Mouse (Mus musculus): ENCODE measurements at regions not wholly inside any gene's neighbourhood (a gene's known extent, or its start where the extent isn't known, plus 50 kb on each side); places are given as distances from the start of the nearest gene placed in this dataset.
"Not testable (repeated sequence)": the region's sequence is repeated elsewhere in the genome, so short reads cannot be mapped to it uniquely, and the experiment has no call there.

DNA sequence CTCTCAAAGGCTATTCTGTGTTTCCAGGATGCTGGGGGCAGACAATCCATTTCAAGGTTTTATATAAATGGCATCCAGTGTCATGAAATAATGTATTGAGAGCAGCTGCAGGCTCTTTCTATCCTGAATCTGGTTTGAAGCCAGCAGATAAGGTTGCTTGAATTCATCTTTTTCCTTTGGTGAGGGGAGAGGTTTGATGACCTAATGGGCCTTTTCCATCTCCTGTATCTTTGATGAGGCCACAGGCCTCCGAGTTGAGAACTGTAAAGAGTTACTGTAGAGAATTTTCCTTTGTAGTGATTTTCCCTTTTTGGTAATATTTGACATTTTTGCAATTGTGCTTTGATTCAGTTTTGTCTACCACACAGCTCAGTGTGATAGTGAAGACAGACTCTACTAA is 458.8 kb upstream of the 1700008P02Rik start:
- no peak for DNase-seq

DNA sequence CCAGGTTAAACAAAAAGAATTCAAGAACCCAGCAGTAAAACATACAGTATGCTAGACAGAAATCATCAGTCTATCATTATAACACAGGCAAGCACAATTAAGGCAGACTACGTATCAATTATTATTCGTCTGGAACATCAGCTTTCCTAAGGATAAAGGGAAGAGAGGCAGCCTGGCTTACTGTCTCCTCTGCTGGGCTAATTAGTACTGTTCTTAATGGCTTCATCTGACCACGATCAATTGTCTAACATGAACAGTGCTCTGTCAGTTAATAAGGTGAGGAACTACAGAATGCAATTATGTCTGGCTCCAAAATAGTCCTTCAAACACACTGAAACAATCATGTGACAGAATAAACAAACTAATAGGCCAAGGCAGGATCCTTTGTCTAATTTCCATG is 456.6 kb upstream of the 1700008P02Rik start:
- no peak for DNase-seq

DNA sequence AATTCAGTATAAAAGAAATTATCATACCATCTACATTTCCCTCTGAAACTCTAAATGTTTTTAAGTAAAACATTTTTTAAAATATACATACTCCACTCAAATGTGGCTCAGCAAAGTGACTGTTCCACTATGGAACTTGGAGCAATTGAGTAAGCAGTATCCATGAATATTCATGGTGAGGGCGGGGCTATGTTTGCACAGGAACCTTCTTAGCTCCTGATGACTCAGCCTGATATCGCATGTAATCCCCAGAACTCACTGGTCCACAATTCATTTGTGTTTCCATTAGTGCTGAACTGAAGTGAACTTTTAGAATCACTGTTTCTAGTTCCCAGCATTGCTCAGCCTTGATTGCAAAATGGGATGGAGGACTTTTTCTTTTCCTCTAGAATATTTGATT is 454.2 kb upstream of the 1700008P02Rik start:
- no peak for DNase-seq

DNA sequence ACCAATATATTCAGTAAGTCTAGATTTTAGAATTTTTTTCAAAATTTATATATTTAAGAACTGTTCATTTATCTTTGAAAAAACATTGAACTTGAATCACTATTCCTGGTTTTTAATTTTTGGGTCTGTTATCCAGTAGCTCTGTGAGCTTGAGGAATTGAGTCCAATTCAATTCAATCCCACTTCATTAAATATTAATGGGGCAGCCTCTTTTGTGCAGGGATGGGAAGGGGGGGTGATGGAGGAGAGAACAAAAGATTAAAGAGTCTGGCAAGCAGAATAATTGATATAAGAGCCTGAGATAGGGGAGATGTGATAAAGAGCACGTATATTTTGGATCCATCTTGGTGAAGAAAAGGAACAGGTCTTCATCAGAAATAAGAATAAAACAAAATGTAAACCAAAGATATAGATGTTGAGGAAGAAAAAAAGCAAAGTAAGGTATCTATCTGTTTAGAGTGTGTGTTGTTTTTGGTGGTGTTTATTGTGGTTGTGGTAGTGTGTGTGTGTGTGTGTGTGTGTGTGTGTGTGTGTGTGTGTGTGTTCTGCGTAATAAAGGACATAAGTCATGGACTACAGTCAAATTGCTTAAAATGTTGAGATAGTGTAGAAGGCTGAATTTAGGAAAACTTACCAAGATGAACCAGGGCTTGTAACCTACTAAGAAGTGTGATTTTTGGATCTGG is 421.3 kb upstream of the 1700008P02Rik start:
- DNase-seq, result no peak

DNA sequence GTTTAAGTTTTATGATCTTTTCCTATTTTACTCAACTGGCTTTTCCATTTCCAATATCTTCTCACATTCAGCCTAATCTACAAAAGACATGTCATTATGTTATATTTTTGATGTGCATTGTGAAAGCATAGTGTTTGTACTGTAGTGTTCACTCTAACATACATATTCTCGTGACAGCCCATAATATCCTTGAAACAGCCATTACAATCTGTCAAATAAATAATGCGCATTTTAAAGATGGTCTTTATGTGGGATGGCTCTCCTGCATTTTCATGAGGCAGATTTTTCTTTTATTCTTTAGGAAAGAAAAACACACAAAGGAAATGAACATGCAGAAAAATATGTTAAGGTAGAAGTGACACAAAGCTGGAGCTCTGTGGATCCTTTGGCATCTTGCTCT is 415.6 kb upstream of the 1700008P02Rik start:
- DNase-seq, result no peak

DNA sequence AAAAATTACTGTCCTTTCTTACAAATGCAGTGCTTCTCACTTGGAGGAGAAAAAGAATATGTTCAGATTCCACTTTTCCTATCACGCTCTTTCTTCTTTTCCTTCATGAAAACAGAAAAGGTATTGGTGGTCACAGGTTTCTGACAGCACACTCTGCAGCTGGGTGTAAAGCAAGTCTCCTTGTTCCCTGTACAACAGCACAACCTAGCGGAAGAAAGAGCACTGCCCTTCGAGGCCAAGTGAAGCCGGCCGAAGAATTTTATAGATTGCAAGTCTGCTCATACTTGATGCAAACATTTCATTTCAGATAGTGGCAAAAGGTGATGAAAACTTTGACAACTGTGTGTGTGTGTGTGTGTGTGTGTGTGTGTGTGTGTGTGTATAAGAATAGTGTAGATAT is 407.6 kb upstream of the 1700008P02Rik start:
- DNase-seq, result peak in 1 of 2 experiments; percentile 9

DNA sequence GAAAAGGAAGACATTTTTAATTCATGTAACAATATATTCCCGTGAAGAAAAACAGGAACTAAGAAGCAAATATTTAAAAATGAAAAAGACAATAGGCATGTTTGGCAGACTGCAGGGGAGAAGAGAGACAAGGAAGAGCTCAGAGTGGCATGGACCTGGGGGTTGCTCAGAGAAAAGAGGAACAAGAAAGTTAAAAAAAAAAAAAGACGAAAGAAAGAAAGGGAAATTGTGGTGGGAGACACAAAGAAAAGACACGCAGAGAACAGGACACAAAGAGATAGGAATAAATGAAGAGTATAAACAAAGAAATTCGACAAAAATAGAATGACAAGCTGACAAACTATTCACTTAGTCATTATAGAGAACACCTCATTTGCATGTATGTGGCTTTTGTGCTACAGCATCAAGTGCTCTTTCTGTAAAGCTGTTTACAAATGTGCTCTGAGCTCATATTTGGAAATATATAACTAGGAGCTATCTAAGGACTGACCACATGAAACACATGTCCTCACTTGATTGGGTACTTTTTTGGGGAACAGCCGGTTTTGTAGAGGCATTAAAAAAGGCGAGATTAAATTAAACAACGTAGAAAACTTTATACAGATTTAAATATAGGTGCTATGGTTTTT is 394.2 kb upstream of the 1700008P02Rik start:
- DNase-seq, result no peak

GRCm38 (mm10) chr3:7013516-7013915 is 393.3 kb upstream of the 1700008P02Rik start:
- no peak for DNase-seq

DNA sequence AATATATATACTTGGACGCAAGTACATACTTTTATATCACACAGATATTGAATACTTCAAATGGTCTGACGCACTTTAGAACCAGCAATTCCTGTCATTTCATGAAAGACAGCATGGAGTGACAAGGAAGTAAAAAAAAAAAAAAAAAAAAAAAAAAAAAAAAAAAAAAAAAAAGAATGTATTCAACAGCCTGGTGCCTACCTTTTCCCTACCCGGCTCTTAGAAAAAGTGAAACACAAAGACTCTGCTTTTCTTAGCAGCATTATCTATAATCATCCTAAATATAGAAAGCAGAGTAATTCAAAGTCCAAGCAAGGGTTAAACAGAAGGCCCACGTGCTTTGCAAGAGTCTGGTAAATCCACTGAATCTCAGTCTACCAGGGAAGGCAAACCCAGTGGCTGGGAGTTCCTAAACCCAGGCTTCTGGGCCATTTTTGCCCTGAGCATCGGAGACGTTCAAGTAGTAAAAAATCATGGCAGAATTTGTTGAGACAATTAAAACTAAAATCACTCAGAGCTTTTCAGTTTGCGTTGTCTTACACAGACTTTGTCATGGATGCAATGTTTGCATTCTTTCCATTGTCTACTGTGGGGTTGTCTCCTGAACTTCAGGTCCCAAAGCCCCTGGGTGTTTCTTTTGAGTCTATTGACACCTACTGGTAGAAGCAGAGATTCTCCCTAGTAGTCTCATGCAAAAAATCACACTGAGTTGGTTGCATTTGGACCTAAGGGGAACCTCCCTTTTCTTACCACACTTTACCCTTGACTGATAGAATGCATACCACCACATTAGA is 390.2 kb upstream of the 1700008P02Rik start:
- DNase-seq, result no peak

- no peak for DNase-seq
Observed at GRCm38 (mm10) chr3:7008671-7009217, 388.5 kb upstream of the 1700008P02Rik start.

GRCm38 (mm10) chr3:7007811-7008359 is 387.6 kb upstream of the 1700008P02Rik start:
- DNase-seq, result no peak

- DNase-seq, result not testable (repeated sequence)
Observed at GRCm38 (mm10) chr3:6991735-6992134, 371.5 kb upstream of the 1700008P02Rik start.

GRCm38 (mm10) chr3:6984918-6985317 is 364.7 kb upstream of the 1700008P02Rik start:
- DNase-seq, result no peak

- no peak for DNase-seq
Observed at GRCm38 (mm10) chr3:6957681-6958080, 337.4 kb upstream of the 1700008P02Rik start.

DNA sequence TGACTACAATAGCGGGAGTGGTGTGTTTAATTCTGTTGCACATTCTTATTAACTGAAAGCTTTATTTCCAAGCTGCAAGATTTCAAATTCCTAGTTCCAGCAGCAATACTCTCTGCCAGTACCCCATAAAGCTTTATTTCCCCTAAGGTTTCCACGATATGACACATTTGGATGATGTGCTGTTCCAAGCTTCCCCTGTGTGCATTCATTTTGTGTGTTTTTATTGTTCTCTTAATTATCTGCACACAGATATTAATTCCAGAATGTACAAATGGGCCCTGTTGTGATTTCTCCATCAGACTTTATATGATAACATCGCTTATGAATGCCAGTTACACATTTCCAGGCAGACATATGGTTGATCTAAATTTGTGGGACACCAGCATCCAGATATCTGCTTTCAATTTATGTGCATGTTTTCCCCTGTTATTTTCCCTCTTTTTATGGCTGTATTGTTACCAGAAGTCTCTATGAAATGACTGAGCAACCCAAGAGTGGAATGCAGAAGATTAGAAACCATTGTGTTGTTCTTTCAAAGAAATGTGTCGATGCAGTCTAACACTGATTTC is 312.4 kb upstream of the 1700008P02Rik start:
- no peak for DNase-seq

DNA sequence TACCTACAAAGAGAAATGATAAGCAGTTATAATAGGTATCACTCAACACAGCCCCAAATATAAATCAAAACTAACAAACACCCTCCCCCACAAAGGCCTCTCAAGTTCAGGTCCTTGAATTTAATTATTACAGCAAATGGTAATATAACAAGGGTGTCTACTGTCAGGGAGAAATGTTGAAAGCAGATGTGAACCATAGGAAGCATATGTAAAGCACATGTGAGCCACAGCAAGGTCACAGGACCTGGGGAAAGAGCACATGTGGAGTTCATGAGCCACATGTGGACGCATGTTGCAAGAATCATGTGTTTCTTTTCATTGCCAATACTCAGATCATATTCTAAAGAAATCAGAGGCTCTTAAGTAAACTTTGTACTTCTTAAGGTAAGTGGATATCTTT is 306.5 kb upstream of the 1700008P02Rik start:
- DNase-seq, result no peak

DNA sequence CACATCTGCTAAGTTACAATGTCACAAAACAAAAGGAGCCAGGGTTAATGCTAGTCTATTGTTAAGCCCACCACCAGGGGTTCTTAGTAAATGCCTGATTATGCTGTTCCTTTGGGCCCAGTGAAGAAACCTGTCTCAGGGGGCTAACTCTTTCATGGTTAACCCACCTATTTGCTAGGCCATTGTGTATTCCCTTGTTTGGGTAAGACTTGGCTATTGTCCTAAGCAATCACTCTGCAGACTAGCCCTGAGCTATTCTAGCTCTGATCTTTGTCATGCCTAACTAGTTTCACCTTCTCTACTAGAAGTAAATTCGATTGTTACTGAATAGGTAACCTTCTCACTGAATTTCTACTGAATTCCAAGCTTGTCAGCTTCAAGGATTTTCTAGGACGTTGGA is 302.4 kb upstream of the 1700008P02Rik start:
- not testable (repeated sequence) for DNase-seq

DNA sequence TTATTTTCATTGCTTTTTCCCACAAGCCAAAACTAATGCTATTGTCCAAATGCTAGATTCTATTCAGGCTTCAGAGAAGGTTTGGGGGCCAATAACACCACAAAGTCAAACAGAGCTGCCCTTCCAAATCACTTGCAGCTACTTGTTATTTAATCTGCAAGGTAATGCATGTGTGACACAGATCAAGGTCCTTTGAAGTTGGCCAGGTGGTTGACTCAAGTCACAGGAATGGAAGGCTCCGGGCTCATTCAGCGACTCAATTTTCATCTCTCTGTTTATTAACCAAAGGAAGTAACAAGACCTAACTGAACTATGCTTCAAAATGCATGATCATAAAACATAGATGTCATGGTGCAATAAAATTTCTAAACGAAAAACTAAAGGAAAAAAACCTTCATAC is 300.0 kb upstream of the 1700008P02Rik start:
- no peak for DNase-seq

DNA sequence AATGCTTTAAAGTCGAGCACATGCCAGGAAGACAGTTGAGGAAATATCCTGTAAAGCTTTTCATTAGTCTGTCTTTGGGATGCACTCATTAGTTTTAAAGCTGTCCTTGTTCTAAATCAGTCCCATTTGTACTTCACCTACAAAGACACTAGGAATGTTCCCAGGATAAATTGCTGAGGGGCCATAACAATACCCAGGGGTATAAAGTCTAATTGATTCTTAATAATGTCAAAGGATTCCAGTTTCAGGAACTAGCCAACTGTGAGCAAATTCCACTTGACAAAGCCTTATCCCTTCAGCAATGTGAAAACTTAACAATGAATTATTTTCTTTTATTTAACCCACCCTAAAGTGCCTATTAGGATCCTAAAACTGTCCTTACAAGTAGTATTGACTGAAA is 267.7 kb upstream of the 1700008P02Rik start:
- no peak for DNase-seq

- DNase-seq, result no peak
Observed at GRCm38 (mm10) chr3:6887053-6887700, 266.9 kb upstream of the 1700008P02Rik start.

GRCm38 (mm10) chr3:6886200-6887052 is 266.2 kb upstream of the 1700008P02Rik start:
- DNase-seq, result no peak
